Comparison of ENCODE assay signal across 9 mouse cellular contexts in genomic region chrX:143666991-143667390, GRCm38 (mm10).
DNase-seq lines count a peak whose midpoint lies in the region; ATAC-seq and TF ChIP-seq lines count a peak whose summit lies in the region.
"Had no signal": no experiment of that assay in that cellular context is flagged by ENCODE, and none has a peak within 500 bp of the region (broad histone marks: within the 10 kb centered on the region; RNA-seq: fewer than 3 reads in every experiment).

No protein-coding gene starts in this region.

- H3K9me3 ChIP-seq in lung, embryonic 14.5 days (ENCODE audit: low read depth, low read length) = no peaks in the 10 kb centered on the region
- H3K9me3 ChIP-seq in forebrain, postnatal 0 days (ENCODE audit: low read length) = no peaks in the 10 kb centered on the region
- H3K9me3 ChIP-seq: heart, embryonic 15.5 days had no signal

- TF ChIP-seq CTCF in lung, embryonic 14.5 days (IDR thresholded peaks at IDR 0.05; ENCODE audit: low read depth) = peak; percentile 36
- TF ChIP-seq CTCF in lung, adult 2 months (IDR thresholded peaks at IDR 0.05; ENCODE audit: insufficient read depth, low read length) = no peak
- peak; percentile 42 for TF ChIP-seq CTCF in forebrain, postnatal 0 days (IDR thresholded peaks at IDR 0.05; ENCODE audit: low read depth)

- no peak overlapping the region for H3K4me2 ChIP-seq in lung, embryonic 14.5 days
- H3K4me2 ChIP-seq in forebrain, postnatal 0 days (ENCODE audit: low read depth) = 0 out of 2 replicates have a peak overlapping the region, but pooled peaks have one; percentile 15
- H3K4me2 ChIP-seq: heart, embryonic 15.5 days had no signal

- no peaks in the 10 kb centered on the region for H3K27me3 ChIP-seq in lung, embryonic 14.5 days (ENCODE audit: insufficient read depth, low read length)
- H3K27me3 ChIP-seq in forebrain, postnatal 0 days (ENCODE audit: insufficient read depth, low read length) = no peaks in the 10 kb centered on the region
- H3K27me3 ChIP-seq: heart, embryonic 15.5 days had no signal

- H3K36me3 ChIP-seq in lung, embryonic 14.5 days (ENCODE audit: insufficient read depth) = no peaks in the 10 kb centered on the region
- H3K36me3 ChIP-seq in forebrain, postnatal 0 days (ENCODE audit: insufficient read depth) = no peaks in the 10 kb centered on the region
- H3K36me3 ChIP-seq: heart, embryonic 15.5 days had no signal

- no peak overlapping the region for H3K27ac ChIP-seq in lung, embryonic 14.5 days (ENCODE audit: low read depth)
- H3K27ac ChIP-seq in forebrain, postnatal 0 days (ENCODE audit: low read depth, low read length) = no peak overlapping the region
- H3K27ac ChIP-seq: heart, embryonic 15.5 days had no signal

- peak; percentile 6 for DNase-seq in cerebellum, adult 9-10 months
- DNase-seq in cerebellum, adult 18-20 months = no peak
- peak; percentile 24 for DNase-seq in lung, embryonic 14.5 days
- DNase-seq in lung, adult 2 months = no peak
- DNase-seq in forebrain, postnatal 0 days = peak; percentile 41
- DNase-seq in retina, embryonic 14.5 days (ENCODE audit: low spot score) = peak; percentile 53
- DNase-seq in adipocyte (ENCODE audit: low spot score) = no peak

- WGBS in lung, embryonic 14.5 days = 25% methylated on average over 4 of the region's 4 CpGs
- WGBS in lung, adult 2 months = 34% methylated on average over 4 of the region's 4 CpGs
- WGBS in forebrain, postnatal 0 days = 42% methylated on average over 4 of the region's 4 CpGs

- TF ChIP-seq POLR2A in lung, adult 2 months (IDR thresholded peaks at IDR 0.05; ENCODE audit: borderline replicate concordance, extremely low read depth, low read depth, low read length) = no peak

- H3K4me1 ChIP-seq in lung, embryonic 14.5 days (ENCODE audit: insufficient read depth) = no peaks in the 10 kb centered on the region
- H3K4me1 ChIP-seq in lung, adult 2 months (ENCODE audit: control insufficient read depth, insufficient read depth, low read length) = no peaks in the 10 kb centered on the region
- no peaks in the 10 kb centered on the region for H3K4me1 ChIP-seq in forebrain, postnatal 0 days (ENCODE audit: insufficient read depth)
- H3K4me1 ChIP-seq: heart, embryonic 15.5 days had no signal

- no peak for ATAC-seq in lung, embryonic 14.5 days (ENCODE audit: insufficient read depth)
- no peak for ATAC-seq in forebrain, postnatal 0 days
- ATAC-seq in frontal cortex, adult (ENCODE audit: low TSS enrichment) = no peak

- no peak overlapping the region for H3K9ac ChIP-seq in lung, embryonic 14.5 days
- no peak overlapping the region for H3K9ac ChIP-seq in forebrain, postnatal 0 days
- H3K9ac ChIP-seq: heart, embryonic 15.5 days had no signal

- H3K4me3 ChIP-seq in lung, embryonic 14.5 days (ENCODE audit: low read depth, low read length) = no peak overlapping the region
- H3K4me3 ChIP-seq in lung, adult 2 months (replicated peaks; ENCODE audit: extremely low read depth, low read depth, low read length) = no peak overlapping the region
- no peak overlapping the region for H3K4me3 ChIP-seq in forebrain, postnatal 0 days (ENCODE audit: low read depth, low read length)
- H3K4me3 ChIP-seq: heart, embryonic 15.5 days had no signal

Comparison
In these comparisons a context has a peak if more than half of its experiments do, and no peak if none do; other contexts are left out.
1. DNase-seq: peak in cerebellum, adult 9-10 months (single experiment), lung, embryonic 14.5 days (single experiment), forebrain, postnatal 0 days (single experiment) and retina, embryonic 14.5 days (single experiment); none in cerebellum, adult 18-20 months (0 of 2), lung, adult 2 months (single experiment) and adipocyte (single experiment).